Mouse (Mus musculus) erythroid progenitor cell, adult 5-6 weeks (primary cell): Measurements from ENCODE around the gene Rsph10b. TPM values are rescaled to one million over a fixed set of nuclear protein-coding genes. Genes with fewer than 3 reads are reported as not detected.

Experiments
- total RNA-seq, 2 experiments: library from RNA; stranded (forward) in 1 of 2; stranded (reverse) in 1 of 2; fragments of 150-400 nt in 1 of 2; fragments of 186-747, 209-891 nt in 1 of 2; gene quantifications; 2 replicates each; pipeline versions ENCODE4 v1.2.3 to v1.2.4; 2015 to 2017; ENCODE audit warnings: low replicate concordance in 2 of 2

Rsph10b gene
- total RNA-seq, 2 experiments from 2014 or later: 3.4 to 5.1 TPM

Other genes starting within 250 kb of the Rsph10b start
- gene Usp42, start 200.8 kb upstream of the Rsph10b start, total RNA-seq (2015; ENCODE audit: low replicate concordance): 8.8 and 15.5 TPM in 2 replicates
- 2.8 and 15.9 TPM in 2 replicates for gene Usp42, start 200.8 kb upstream of the Rsph10b start, total RNA-seq (2017; ENCODE audit: low replicate concordance)
- gene Eif2ak1, start 115.2 kb upstream of the Rsph10b start, total RNA-seq (2015; ENCODE audit: low replicate concordance): 247 and 263 TPM in 2 replicates
- gene Eif2ak1, start 115.2 kb upstream of the Rsph10b start, total RNA-seq (2017; ENCODE audit: low replicate concordance): 329 and 365 TPM in 2 replicates
- gene Ankrd61, start 35.4 kb upstream of the Rsph10b start, total RNA-seq (2015; ENCODE audit: low replicate concordance): not detected in 2 replicates
- 1.2 and 2.3 TPM in 2 replicates for gene Ankrd61, start 35.4 kb upstream of the Rsph10b start, total RNA-seq (2017; ENCODE audit: low replicate concordance)
- 25.2 and 34.8 TPM in 2 replicates for gene Aimp2, start 23.2 kb upstream of the Rsph10b start, total RNA-seq (2015; ENCODE audit: low replicate concordance)
- 14.9 and 75.8 TPM in 2 replicates for gene Aimp2, start 23.2 kb upstream of the Rsph10b start, total RNA-seq (2017; ENCODE audit: low replicate concordance)
- 36.0 and 49.0 TPM in 2 replicates for gene Pms2, start 23.1 kb upstream of the Rsph10b start, total RNA-seq (2015; ENCODE audit: low replicate concordance)
- 79.1 and 92.9 TPM in 2 replicates for gene Pms2, start 23.1 kb upstream of the Rsph10b start, total RNA-seq (2017; ENCODE audit: low replicate concordance)
- 10.5 TPM in 1 of 2 replicates, not detected in the other for gene Gm42421, start 4.9 kb upstream of the Rsph10b start, total RNA-seq (2015; ENCODE audit: low replicate concordance)
- 0.90 and 8.6 TPM in 2 replicates for gene Gm42421, start 4.9 kb upstream of the Rsph10b start, total RNA-seq (2017; ENCODE audit: low replicate concordance)
- 64.9 and 86.4 TPM in 2 replicates for gene Ccz1, start 81.8 kb downstream of the Rsph10b start, total RNA-seq (2015; ENCODE audit: low replicate concordance)
- gene Ccz1, start 81.8 kb downstream of the Rsph10b start, total RNA-seq (2017; ENCODE audit: low replicate concordance): 32.5 and 45.2 TPM in 2 replicates
- not detected in 2 replicates for gene Ocm, start 93.6 kb downstream of the Rsph10b start, total RNA-seq (2015; ENCODE audit: low replicate concordance)
- gene Ocm, start 93.6 kb downstream of the Rsph10b start, total RNA-seq (2017; ENCODE audit: low replicate concordance): not detected in 2 replicates
- 17.3 and 23.9 TPM in 2 replicates for gene Lmtk2, start 167.4 kb downstream of the Rsph10b start, total RNA-seq (2015; ENCODE audit: low replicate concordance)
- gene Lmtk2, start 167.4 kb downstream of the Rsph10b start, total RNA-seq (2017; ENCODE audit: low replicate concordance): 23.1 and 25.4 TPM in 2 replicates